Mouse (Mus musculus) limb, embryonic 12.5 days (tissue): ENCODE data around the gene Tcap. TPM values are rescaled to one million over a fixed set of nuclear protein-coding genes. Genes with fewer than 3 reads are reported as not detected.
"Not testable (repeated sequence)": the region's sequence is repeated elsewhere in the genome, so short reads cannot be mapped to it uniquely, and the experiment has no call there.

Experiments used
- ATAC-seq: fragments of 200-750 bp; cut with Nextera tagmentation; 2 replicates; pipeline ENCODE4 v1.8.0; 2017; ENCODE audit warnings: low read depth, moderate TSS enrichment; ENCODE audit not compliant: insufficient number of reproducible peaks, insufficient read depth, low FRiP score, low TSS enrichment
- H3K27ac ChIP-seq: fragments of 300-500 bp; sonication (generic); 2 replicates; pipeline ENCODE4 v1.5.1; 2016; ENCODE audit warnings: mild to moderate bottlenecking, moderate library complexity
- H3K27me3 ChIP-seq: fragments of 300-500 bp; sonication (generic); 2 replicates; pipeline ENCODE4 v1.6.1; 2016; ENCODE audit warnings: mild to moderate bottlenecking, moderate library complexity
- H3K36me3 ChIP-seq: fragments of 300-500 bp; sonication (generic); 2 replicates; pipeline ENCODE4 v1.6.1; 2016; ENCODE audit warnings: mild to moderate bottlenecking, moderate library complexity
- H3K4me1 ChIP-seq: fragments of 300-500 bp; sonication (generic); replicated peaks from 2 replicates; pipeline ENCODE4 v1.6.1; 2016
- H3K4me2 ChIP-seq: fragments of 300-500 bp; sonication (generic); 2 replicates; pipeline ENCODE4 v1.6.1; 2016; ENCODE audit warnings: mild to moderate bottlenecking, moderate library complexity
- H3K4me3 ChIP-seq: fragments of 300-500 bp; sonication (generic); replicated peaks from 2 replicates; pipeline ENCODE4 v1.5.1; 2016; ENCODE audit warnings: mild to moderate bottlenecking
- H3K9ac ChIP-seq: fragments of 300-500 bp; sonication (generic); replicated peaks from 2 replicates; pipeline ENCODE4 v1.6.1; 2016; ENCODE audit warnings: mild to moderate bottlenecking, moderate library complexity
- H3K9me3 ChIP-seq: fragments of 300-500 bp; sonication (generic); 2 replicates; pipeline ENCODE4 v1.6.1; 2016; ENCODE audit warnings: mild to moderate bottlenecking, moderate library complexity
- WGBS: fragments of 180-500 bp; shearing (Covaris S2); methylation state at CpG from one replicate; pipeline ENCODE4 v1.1.7; 2016; 5-methylcytosine and 5-hydroxymethylcytosine counted together
- polyA plus RNA-seq: library from polyadenylated mRNA; unstranded; fragments of >200 nt; fragmentation: Nextera tagmentation; extraction: Ambion mirVana; gene quantifications from 2 replicates; pipeline ENCODE4 v1.2.1, GENCODE M21; 2016

Gene Tcap
- polyA plus RNA-seq, 1 experiment from 2014 or later, result 4.7 TPM

GRCm38 (mm10) chr11:98371556-98372240, 11.9 kb upstream of the Tcap start:
- Histone ChIP-seq H3K9me3 (no peaks in the 10 kb centered on the region), H3K27ac (no peak overlapping the region), H3K36me3 (peaks cover 41% of the 10 kb centered on the region), H3K9ac (peak overlapping the region; percentile 27; the same call in 1 of the 2 replicates), H3K27me3 (no peaks in the 10 kb centered on the region), H3K4me3 (no peak overlapping the region), H3K4me1 (peaks cover 6% of the 10 kb centered on the region; the same call in 1 of the 2 replicates), H3K4me2 (no peak overlapping the region)
- 58% methylated on average over 10 of the region's 10 CpGs for whole genome bisulfite sequencing
- ATAC-seq, result no peak

- peaks cover 48% of the 10 kb centered on the region for H3K36me3 ChIP-seq
- H3K27ac ChIP-seq, result no peak overlapping the region
- peaks cover 6% of the 10 kb centered on the region; the same call in 1 of the 2 replicates for H3K4me1 ChIP-seq
- no peak overlapping the region for H3K9ac ChIP-seq
- H3K27me3 ChIP-seq, result no peaks in the 10 kb centered on the region
- H3K4me3 ChIP-seq, result no peak overlapping the region
- no peaks in the 10 kb centered on the region for H3K9me3 ChIP-seq
- no peak overlapping the region for H3K4me2 ChIP-seq
- 11% methylated on average over 2 of the region's 2 CpGs for WGBS
- no peak for ATAC-seq
Observed at GRCm38 (mm10) chr11:98372406-98372805, 11.2 kb upstream of the Tcap start.

GRCm38 (mm10) chr11:98373244-98373643, 10.4 kb upstream of the Tcap start:
- WGBS, result 88% methylated on average over 6 of the region's 6 CpGs
- no peak overlapping the region for H3K4me2 ChIP-seq
- H3K27me3 ChIP-seq, result no peaks in the 10 kb centered on the region
- H3K9ac ChIP-seq, result no peak overlapping the region
- ATAC-seq, result no peak
- peaks cover 6% of the 10 kb centered on the region; the same call in 1 of the 2 replicates for H3K4me1 ChIP-seq
- no peak overlapping the region for H3K4me3 ChIP-seq
- no peaks in the 10 kb centered on the region for H3K9me3 ChIP-seq
- H3K27ac ChIP-seq, result no peak overlapping the region
- H3K36me3 ChIP-seq, result peaks cover 56% of the 10 kb centered on the region

- Histone ChIP-seq H3K4me1 (peaks cover 6% of the 10 kb centered on the region; the same call in 1 of the 2 replicates), H3K9me3 (no peaks in the 10 kb centered on the region), H3K36me3 (peaks cover 66% of the 10 kb centered on the region), H3K4me2 (no peak overlapping the region), H3K27ac (no peak overlapping the region), H3K9ac (no peak overlapping the region), H3K4me3 (no peak overlapping the region), H3K27me3 (no peaks in the 10 kb centered on the region)
- WGBS, result 75% methylated on average over 8 of the region's 8 CpGs
- no peak for ATAC-seq
Observed at GRCm38 (mm10) chr11:98374266-98374665, 9.3 kb upstream of the Tcap start.

- Histone ChIP-seq H3K4me1 (peaks cover 1% of the 10 kb centered on the region; the same call in 1 of the 2 replicates), H3K4me3 (no peak overlapping the region), H3K36me3 (peaks cover 84% of the 10 kb centered on the region), H3K27ac (no peak overlapping the region), H3K9ac (no peak overlapping the region), H3K27me3 (no peaks in the 10 kb centered on the region), H3K4me2 (no peak overlapping the region), H3K9me3 (no peaks in the 10 kb centered on the region)
- 69% methylated on average over 5 of the region's 5 CpGs for WGBS
- ATAC-seq, result no peak
Observed at GRCm38 (mm10) chr11:98376756-98377155, 6.9 kb upstream of the Tcap start.

GRCm38 (mm10) chr11:98377787-98378186, 5.8 kb upstream of the Tcap start:
- ATAC-seq, result no peak
- Histone ChIP-seq H3K4me3 (no peak overlapping the region), H3K27ac (no peak overlapping the region), H3K36me3 (peaks cover 82% of the 10 kb centered on the region), H3K9ac (no peak overlapping the region), H3K4me1 (no peaks in the 10 kb centered on the region), H3K4me2 (no peak overlapping the region), H3K27me3 (no peaks in the 10 kb centered on the region; the same call in 1 of the 2 replicates), H3K9me3 (no peaks in the 10 kb centered on the region)
- 86% methylated on average over 11 of the region's 11 CpGs for WGBS

GRCm38 (mm10) chr11:98379379-98379778, 4.2 kb upstream of the Tcap start:
- 86% methylated on average over 7 of the region's 7 CpGs for WGBS
- ATAC-seq, result no peak

GRCm38 (mm10) chr11:98380106-98380505, 3.5 kb upstream of the Tcap start:
- no peaks in the 10 kb centered on the region for H3K9me3 ChIP-seq
- WGBS, result 82% methylated on average over 6 of the region's 6 CpGs
- H3K9ac ChIP-seq, result no peak overlapping the region
- no peak overlapping the region for H3K4me3 ChIP-seq
- peaks cover 23% of the 10 kb centered on the region for H3K27me3 ChIP-seq
- H3K4me2 ChIP-seq, result no peak overlapping the region
- no peak overlapping the region for H3K27ac ChIP-seq
- H3K36me3 ChIP-seq, result peaks cover 59% of the 10 kb centered on the region
- no peak for ATAC-seq
- H3K4me1 ChIP-seq, result no peaks in the 10 kb centered on the region; the same call in 1 of the 2 replicates

More at GRCm38 (mm10) chr11:98379379-98379778, 4.2 kb upstream of the Tcap start:
- Histone ChIP-seq H3K4me2 (no peak overlapping the region), H3K27me3 (peaks cover 16% of the 10 kb centered on the region), H3K9me3 (no peaks in the 10 kb centered on the region), H3K27ac (no peak overlapping the region), H3K9ac (no peak overlapping the region), H3K4me3 (no peak overlapping the region), H3K36me3 (peaks cover 67% of the 10 kb centered on the region), H3K4me1 (no peaks in the 10 kb centered on the region; the same call in 1 of the 2 replicates)

- ATAC-seq, result no peak
- peaks cover 44% of the 10 kb centered on the region for H3K36me3 ChIP-seq
Observed at GRCm38 (mm10) chr11:98381651-98382050, 2.0 kb upstream of the Tcap start.

GRCm38 (mm10) chr11:98382405-98382804, 1.2 kb upstream of the Tcap start:
- not testable (repeated sequence) for H3K4me2 ChIP-seq, ATAC-seq, H3K4me3 ChIP-seq, H3K27ac ChIP-seq, H3K4me1 ChIP-seq, H3K9me3 ChIP-seq, H3K9ac ChIP-seq
- Histone ChIP-seq H3K36me3 (peaks cover 36% of the 10 kb centered on the region), H3K27me3 (peaks cover 46% of the 10 kb centered on the region)
- WGBS, result 34% methylated on average over 2 of the region's 2 CpGs

More at GRCm38 (mm10) chr11:98381651-98382050, 2.0 kb upstream of the Tcap start:
- Histone ChIP-seq H3K4me2 (no peak overlapping the region), H3K27me3 (peaks cover 38% of the 10 kb centered on the region), H3K27ac (no peak overlapping the region), H3K9me3 (no peaks in the 10 kb centered on the region), H3K9ac (no peak overlapping the region), H3K4me1 (peaks cover 4% of the 10 kb centered on the region), H3K4me3 (no peak overlapping the region)
- WGBS, result 87% methylated on average over 2 of the region's 2 CpGs

- H3K4me1 ChIP-seq, result peaks cover 6% of the 10 kb centered on the region
- peaks cover 18% of the 10 kb centered on the region for H3K36me3 ChIP-seq
- H3K9me3 ChIP-seq, result no peaks in the 10 kb centered on the region
- WGBS, result 74% methylated on average over 20 of the region's 20 CpGs
- no peak overlapping the region for H3K4me3 ChIP-seq
- peaks cover 64% of the 10 kb centered on the region for H3K27me3 ChIP-seq
- no peak overlapping the region for H3K4me2 ChIP-seq
- no peak overlapping the region for H3K27ac ChIP-seq
- H3K9ac ChIP-seq, result no peak overlapping the region
- ATAC-seq, result no peak
Observed at GRCm38 (mm10) chr11:98384216-98384615, 605 bp downstream of the Tcap start.
